Mouse (Mus musculus): ENCODE measurements at regions not wholly inside any gene's neighbourhood (a gene's known extent, or its start where the extent isn't known, plus 50 kb on each side); places are given as distances from the start of the nearest gene placed in this dataset.
"Not testable (repeated sequence)": the region's sequence is repeated elsewhere in the genome, so short reads cannot be mapped to it uniquely, and the experiment has no call there.

GRCm38 (mm10) chr9:115430271-115430670 lies 120.0 kb upstream of the Stt3b start:
- H3ac ChIP-seq (ENCODE audit: control insufficient read depth, insufficient read length) = no peak overlapping the region
- H3K36me3 ChIP-seq (ENCODE audit: control insufficient read depth, insufficient read depth) = no peaks in the 10 kb centered on the region
- no peaks in the 10 kb centered on the region for H3K27me3 ChIP-seq (ENCODE audit: control insufficient read depth, insufficient read depth, insufficient read length)
- H3K79me2 ChIP-seq (ENCODE audit: control insufficient read depth, insufficient read depth) = no peaks in the 10 kb centered on the region
- H3K4me2 ChIP-seq (ENCODE audit: low read depth) = no peak overlapping the region
- TF ChIP-seq SRF (IDR thresholded peaks at IDR 0.05; ENCODE audit: control insufficient read depth, insufficient read length, low read depth) = no peak
- no peak for TF ChIP-seq CEBPB (IDR thresholded peaks at IDR 0.05; ENCODE audit: insufficient read depth, poor library complexity, severe bottlenecking)
- no peak for TF ChIP-seq MAX (IDR thresholded peaks at IDR 0.05; ENCODE audit: low read depth)
- TF ChIP-seq POLR2AphosphoS2 (IDR thresholded peaks at IDR 0.05; ENCODE audit: insufficient read length, low read depth) = no peak
- no peak for TF ChIP-seq USF1 (IDR thresholded peaks at IDR 0.05; ENCODE audit: low read depth)
- no peak for TF ChIP-seq MYOG (IDR thresholded peaks at IDR 0.05; ENCODE audit: control insufficient read depth in 1 of 3, insufficient read depth in 1 of 3, insufficient read length in 2 of 3, low read depth in 2 of 3)
- no peak for TF ChIP-seq POLR2A (IDR thresholded peaks at IDR 0.05; ENCODE audit: insufficient read length, low read depth)
- TF ChIP-seq TCF3 (IDR thresholded peaks at IDR 0.05; ENCODE audit: insufficient read length, low read depth) = no peak
- TF ChIP-seq TCF12 (IDR thresholded peaks at IDR 0.05; ENCODE audit: insufficient read depth, poor library complexity, severe bottlenecking) = no peak
- no peak for TF ChIP-seq MYOD1 (IDR thresholded peaks at IDR 0.05; ENCODE audit: control insufficient read depth in 1 of 3, insufficient read length in 2 of 3, low read depth in 2 of 3)
- no peak for TF ChIP-seq REST (IDR thresholded peaks at IDR 0.05; ENCODE audit: insufficient read depth, insufficient read length)
- no peak for TF ChIP-seq E2F4 (IDR thresholded peaks at IDR 0.05; ENCODE audit: insufficient read depth)
- H3K4me3 ChIP-seq = no peak overlapping the region

GRCm38 (mm10) chr9:115434696-115435095 lies 124.5 kb upstream of the Stt3b start:
- Histone ChIP-seq H3K4me2 (ENCODE audit: low read depth) (no peak overlapping the region), H3K36me3 (ENCODE audit: control insufficient read depth, insufficient read depth) (no peaks in the 10 kb centered on the region), H3ac (ENCODE audit: control insufficient read depth, insufficient read length) (no peak overlapping the region), H3K4me3 (no peak overlapping the region), H3K27me3 (ENCODE audit: control insufficient read depth, insufficient read depth, insufficient read length) (no peaks in the 10 kb centered on the region), H3K79me2 (ENCODE audit: control insufficient read depth, insufficient read depth) (no peaks in the 10 kb centered on the region)
- TF ChIP-seq E2F4 (IDR thresholded peaks at IDR 0.05; ENCODE audit: insufficient read depth) (no peak), POLR2A (IDR thresholded peaks at IDR 0.05; ENCODE audit: insufficient read length, low read depth) (no peak), SRF (IDR thresholded peaks at IDR 0.05; ENCODE audit: control insufficient read depth, insufficient read length, low read depth) (no peak), POLR2AphosphoS2 (IDR thresholded peaks at IDR 0.05; ENCODE audit: insufficient read length, low read depth) (no peak), TCF3 (IDR thresholded peaks at IDR 0.05; ENCODE audit: insufficient read length, low read depth) (no peak), MAX (IDR thresholded peaks at IDR 0.05; ENCODE audit: low read depth) (no peak), MYOD1 (IDR thresholded peaks at IDR 0.05; ENCODE audit: control insufficient read depth in 1 of 3, insufficient read length in 2 of 3, low read depth in 2 of 3) (no peak), MYOG (IDR thresholded peaks at IDR 0.05; ENCODE audit: control insufficient read depth in 1 of 3, insufficient read depth in 1 of 3, insufficient read length in 2 of 3, low read depth in 2 of 3) (no peak), REST (IDR thresholded peaks at IDR 0.05; ENCODE audit: insufficient read depth, insufficient read length) (no peak)

GRCm38 (mm10) chr9:115436301-115436700 lies 126.1 kb upstream of the Stt3b start:
- TF ChIP-seq REST (IDR thresholded peaks at IDR 0.05; ENCODE audit: insufficient read depth, insufficient read length) (no peak), POLR2AphosphoS2 (IDR thresholded peaks at IDR 0.05; ENCODE audit: insufficient read length, low read depth) (no peak), MAX (IDR thresholded peaks at IDR 0.05; ENCODE audit: low read depth) (no peak), POLR2A (IDR thresholded peaks at IDR 0.05; ENCODE audit: insufficient read length, low read depth) (no peak), MYOG (IDR thresholded peaks at IDR 0.05; ENCODE audit: control insufficient read depth in 1 of 3, insufficient read depth in 1 of 3, insufficient read length in 2 of 3, low read depth in 2 of 3) (no peak), CEBPB (IDR thresholded peaks at IDR 0.05; ENCODE audit: insufficient read depth, poor library complexity, severe bottlenecking) (no peak), SRF (IDR thresholded peaks at IDR 0.05; ENCODE audit: control insufficient read depth, insufficient read length, low read depth) (no peak), MYOD1 (IDR thresholded peaks at IDR 0.05; ENCODE audit: control insufficient read depth in 1 of 3, insufficient read length in 2 of 3, low read depth in 2 of 3) (no peak)
- no peaks in the 10 kb centered on the region for H3K27me3 ChIP-seq (ENCODE audit: control insufficient read depth, insufficient read depth, insufficient read length)
- H3K4me3 ChIP-seq = no peak overlapping the region
- no peak overlapping the region for H3ac ChIP-seq (ENCODE audit: control insufficient read depth, insufficient read length)
- no peaks in the 10 kb centered on the region for H3K36me3 ChIP-seq (ENCODE audit: control insufficient read depth, insufficient read depth)
- H3K4me2 ChIP-seq (ENCODE audit: low read depth) = no peak overlapping the region
- H3K79me2 ChIP-seq (ENCODE audit: control insufficient read depth, insufficient read depth) = no peaks in the 10 kb centered on the region

- not testable (repeated sequence) for H3K36me3 ChIP-seq (ENCODE audit: control insufficient read depth, insufficient read depth); H3K4me2 ChIP-seq (ENCODE audit: low read depth)
Observed at GRCm38 (mm10) chr9:115438234-115438633, 128.0 kb upstream of the Stt3b start.

GRCm38 (mm10) chr9:115446681-115447080 lies 136.5 kb upstream of the Stt3b start:
- Histone ChIP-seq H3K79me2 (ENCODE audit: control insufficient read depth, insufficient read depth) (no peaks in the 10 kb centered on the region), H3K4me2 (ENCODE audit: low read depth) (no peak overlapping the region), H3K4me3 (no peak overlapping the region), H3K36me3 (ENCODE audit: control insufficient read depth, insufficient read depth) (no peaks in the 10 kb centered on the region), H3K27me3 (ENCODE audit: control insufficient read depth, insufficient read depth, insufficient read length) (no peaks in the 10 kb centered on the region), H3ac (ENCODE audit: control insufficient read depth, insufficient read length) (no peak overlapping the region)
- TF ChIP-seq USF1 (IDR thresholded peaks at IDR 0.05; ENCODE audit: low read depth) (no peak), POLR2AphosphoS2 (IDR thresholded peaks at IDR 0.05; ENCODE audit: insufficient read length, low read depth) (no peak), SRF (IDR thresholded peaks at IDR 0.05; ENCODE audit: control insufficient read depth, insufficient read length, low read depth) (no peak), TCF12 (IDR thresholded peaks at IDR 0.05; ENCODE audit: insufficient read depth, poor library complexity, severe bottlenecking) (no peak), MYOD1 (IDR thresholded peaks at IDR 0.05; ENCODE audit: control insufficient read depth in 1 of 3, insufficient read length in 2 of 3, low read depth in 2 of 3) (no peak), REST (IDR thresholded peaks at IDR 0.05; ENCODE audit: insufficient read depth, insufficient read length) (no peak), POLR2A (IDR thresholded peaks at IDR 0.05; ENCODE audit: insufficient read length, low read depth) (no peak), MYOG (IDR thresholded peaks at IDR 0.05; ENCODE audit: control insufficient read depth in 1 of 3, insufficient read depth in 1 of 3, insufficient read length in 2 of 3, low read depth in 2 of 3) (no peak), MAX (IDR thresholded peaks at IDR 0.05; ENCODE audit: low read depth) (no peak), CEBPB (IDR thresholded peaks at IDR 0.05; ENCODE audit: insufficient read depth, poor library complexity, severe bottlenecking) (no peak), TCF3 (IDR thresholded peaks at IDR 0.05; ENCODE audit: insufficient read length, low read depth) (no peak), E2F4 (IDR thresholded peaks at IDR 0.05; ENCODE audit: insufficient read depth) (no peak)

More at GRCm38 (mm10) chr9:115438234-115438633, 128.0 kb upstream of the Stt3b start:
- H3K79me2 ChIP-seq (ENCODE audit: control insufficient read depth, insufficient read depth); H3K4me3 ChIP-seq; H3ac ChIP-seq (ENCODE audit: control insufficient read depth, insufficient read length); H3K27me3 ChIP-seq (ENCODE audit: control insufficient read depth, insufficient read depth, insufficient read length): not testable (repeated sequence)

Data from myocyte (in vitro differentiated cells).